Mouse (Mus musculus) liver, embryonic 14.5 days (tissue): ENCODE measurements at regions not wholly inside any gene's neighbourhood (a gene's known extent, or its start where the extent isn't known, plus 50 kb on each side); places are given as distances from the start of the nearest gene placed in this dataset.

Source experiments
- ATAC-seq: fragments of 200-750 bp; cut with Nextera tagmentation; 2 replicates; pipeline ENCODE4 v1.8.0; 2017; ENCODE audit warnings: moderate number of reproducible peaks, mild to moderate bottlenecking, moderate library complexity; ENCODE audit not compliant: insufficient read depth
- DNase-seq, 3 experiments: peaks; one replicate each; pipeline ENCODE4 v3.0.0-alpha.2; 2012 to 2013; ENCODE audit warnings: low read depth in 3 of 3, low spot score in 3 of 3
- H3K27ac ChIP-seq: fragments of 300-500 bp; sonication (generic); 2 replicates; pipeline ENCODE4 v1.5.1; 2014; ENCODE audit warnings: moderate library complexity, mild to moderate bottlenecking, control low read depth, inconsistent platforms
- H3K27me3 ChIP-seq: fragments of 300-500 bp; sonication (generic); 2 replicates; pipeline ENCODE4 v1.6.1; 2014; ENCODE audit warnings: mild to moderate bottlenecking, low read length, moderate library complexity; ENCODE audit not compliant: control insufficient read depth, insufficient read depth
- H3K36me3 ChIP-seq: fragments of 300-500 bp; sonication (generic); replicated peaks from 2 replicates; pipeline ENCODE4 v1.6.1; 2014; ENCODE audit warnings: low read depth; ENCODE audit not compliant: control insufficient read depth, insufficient read depth
- H3K4me1 ChIP-seq, 2 experiments: fragments of 200-500 bp in 1 of 2; fragments of 300-500 bp in 1 of 2; sonication (generic) in 1 of 2; replicated peaks; 2 replicates each; pipeline ENCODE4 v1.6.1; 2012 to 2014; ENCODE audit warnings: antibody characterized with exemption in 1 of 2, inconsistent platforms in 1 of 2, low read length in 1 of 2; ENCODE audit not compliant: control insufficient read depth in 2 of 2, insufficient read depth in 2 of 2
- H3K4me2 ChIP-seq: fragments of 300-500 bp; sonication (generic); 2 replicates; pipeline ENCODE4 v1.6.1; 2014; ENCODE audit warnings: low read depth, mild to moderate bottlenecking, control low read depth, moderate library complexity
- H3K4me3 ChIP-seq, 2 experiments: fragments of 200-500 bp in 1 of 2; fragments of 300-500 bp in 1 of 2; sonication (generic) in 1 of 2; 2 replicates each; pipeline ENCODE4 v1.5.1; 2012 to 2014; ENCODE audit warnings: low read depth in 2 of 2, low read length in 2 of 2, mild to moderate bottlenecking in 2 of 2, control low read depth in 1 of 2, inconsistent platforms in 1 of 2, moderate library complexity in 1 of 2; ENCODE audit not compliant: insufficient read depth in 1 of 2
- H3K9ac ChIP-seq: fragments of 300-500 bp; sonication (generic); replicated peaks from 2 replicates; pipeline ENCODE4 v1.6.1; 2014; ENCODE audit warnings: mild to moderate bottlenecking, control low read depth, moderate library complexity
- H3K9me3 ChIP-seq: fragments of 300-500 bp; sonication (generic); 2 replicates; pipeline ENCODE4 v1.6.1; 2016; ENCODE audit warnings: low read length, mixed read lengths; ENCODE audit not compliant: control insufficient read depth
- CTCF ChIP-seq: IDR thresholded peaks from 2 replicates; pipeline ENCODE4 v1.5.1; 2016; ENCODE audit warnings: antibody characterized with exemption, low read depth, control low read depth
- EP300 ChIP-seq: IDR thresholded peaks from 2 replicates; pipeline ENCODE4 v1.6.1; 2016; ENCODE audit warnings: antibody characterized with exemption, low read depth
- WGBS: fragments of 180-500 bp; shearing (Covaris S2); extraction: QIAGEN DNeasy Blood & Tissue Kit; methylation state at CpG from one replicate; pipeline ENCODE4 v1.1.7; 2014; ENCODE audit not compliant: insufficient replicate concordance; 5-methylcytosine and 5-hydroxymethylcytosine counted together

GRCm38 (mm10) chr1:130298636-130299035 is 124.2 kb downstream of the Cd55b start:
- H3K27ac ChIP-seq, result no peak overlapping the region
- ATAC-seq, result no peak
- TF ChIP-seq CTCF (no peak), EP300 (no peak)
- WGBS, result 52% methylated on average over 1 of the region's 1 CpGs
- DNase-seq, result no peak
- H3K9ac ChIP-seq, result no peak overlapping the region
- no peaks in the 10 kb centered on the region for H3K36me3 ChIP-seq
- H3K27me3 ChIP-seq, result no peaks in the 10 kb centered on the region
- H3K4me1 ChIP-seq, result peaks cover 8 to 22% of the 10 kb centered on the region in 2 experiments
- no peaks in the 10 kb centered on the region for H3K9me3 ChIP-seq
- no peak overlapping the region for H3K4me3 ChIP-seq
- H3K4me2 ChIP-seq, result no peak overlapping the region

- Histone ChIP-seq H3K9ac (no peak overlapping the region), H3K27ac (no peak overlapping the region), H3K4me1 (peaks cover 8 to 22% of the 10 kb centered on the region in 2 experiments), H3K27me3 (no peaks in the 10 kb centered on the region), H3K4me3 (no peak overlapping the region), H3K36me3 (no peaks in the 10 kb centered on the region), H3K4me2 (no peak overlapping the region), H3K9me3 (no peaks in the 10 kb centered on the region)
- WGBS, result 54% methylated on average over 2 of the region's 2 CpGs
- no peak for ATAC-seq
- TF ChIP-seq EP300, result no peak
- TF ChIP-seq CTCF, result no peak
- DNase-seq, result no peak
These were observed 125.3 kb downstream of the Cd55b start for GRCm38 (mm10) chr1:130297471-130297870.

- DNase-seq (no peak), ATAC-seq (no peak)
- peaks cover 0 to 7% of the 10 kb centered on the region in 2 experiments; a peak in 2 of 4 replicates for H3K4me1 ChIP-seq
- H3K36me3 ChIP-seq, result no peaks in the 10 kb centered on the region
- WGBS, result 77% methylated on average over 6 of the region's 6 CpGs
- H3K27ac ChIP-seq, result no peak overlapping the region
- no peaks in the 10 kb centered on the region for H3K27me3 ChIP-seq
- no peak overlapping the region for H3K4me2 ChIP-seq
- H3K9ac ChIP-seq, result no peak overlapping the region
- H3K4me3 ChIP-seq, result no peak overlapping the region
- no peaks in the 10 kb centered on the region for H3K9me3 ChIP-seq
- no peak for TF ChIP-seq CTCF
- TF ChIP-seq EP300, result no peak
These were observed 136.9 kb downstream of the Cd55b start for GRCm38 (mm10) chr1:130285882-130286281.

GRCm38 (mm10) chr1:130282153-130282552 is 140.7 kb downstream of the Cd55b start:
- ATAC-seq, result peak; percentile 75; the same call in 1 of the 2 replicates
- Histone ChIP-seq H3K4me3 (no peak overlapping the region), H3K9ac (no peak overlapping the region), H3K9me3 (no peaks in the 10 kb centered on the region), H3K27me3 (no peaks in the 10 kb centered on the region), H3K36me3 (no peaks in the 10 kb centered on the region), H3K4me2 (no peak overlapping the region), H3K4me1 (peaks cover 3 to 11% of the 10 kb centered on the region in 2 experiments; a peak in 3 of 4 replicates), H3K27ac (no peak overlapping the region)
- no peak for DNase-seq
- WGBS, result 6% methylated on average over 3 of the region's 3 CpGs
- TF ChIP-seq EP300, result peak; percentile 69
- no peak for TF ChIP-seq CTCF

GRCm38 (mm10) chr1:130279180-130279579 is 143.6 kb downstream of the Cd55b start:
- Histone ChIP-seq H3K9me3 (no peaks in the 10 kb centered on the region), H3K36me3 (no peaks in the 10 kb centered on the region), H3K4me2 (no peak overlapping the region), H3K4me3 (no peak overlapping the region), H3K27ac (no peak overlapping the region), H3K4me1 (peaks cover 10 to 28% of the 10 kb centered on the region in 2 experiments), H3K9ac (no peak overlapping the region), H3K27me3 (no peaks in the 10 kb centered on the region)
- DNase-seq (no peak), ATAC-seq (no peak)
- TF ChIP-seq EP300, result peak; percentile 46; the same call in 1 of the 2 replicates
- TF ChIP-seq CTCF, result no peak
